Mouse (Mus musculus) liver, embryonic 14.5 days (tissue): ENCODE results near the gene Mroh8. TPM values are rescaled to one million over a fixed set of nuclear protein-coding genes. Genes with fewer than 3 reads are reported as not detected.

Experiments
- ATAC-seq: fragments of 200-750 bp; cut with Nextera tagmentation; 2 replicates; pipeline ENCODE4 v1.8.0; 2017; ENCODE audit warnings: moderate number of reproducible peaks, mild to moderate bottlenecking, moderate library complexity; ENCODE audit not compliant: insufficient read depth
- DNase-seq, 3 experiments: peaks; one replicate each; pipeline ENCODE4 v3.0.0-alpha.2; 2012 to 2013; ENCODE audit warnings: low read depth in 3 of 3, low spot score in 3 of 3
- H3K27ac ChIP-seq: fragments of 300-500 bp; sonication (generic); 2 replicates; pipeline ENCODE4 v1.5.1; 2014; ENCODE audit warnings: moderate library complexity, mild to moderate bottlenecking, control low read depth, inconsistent platforms
- H3K27me3 ChIP-seq: fragments of 300-500 bp; sonication (generic); 2 replicates; pipeline ENCODE4 v1.6.1; 2014; ENCODE audit warnings: mild to moderate bottlenecking, low read length, moderate library complexity; ENCODE audit not compliant: control insufficient read depth, insufficient read depth
- H3K36me3 ChIP-seq: fragments of 300-500 bp; sonication (generic); replicated peaks from 2 replicates; pipeline ENCODE4 v1.6.1; 2014; ENCODE audit warnings: low read depth; ENCODE audit not compliant: control insufficient read depth, insufficient read depth
- H3K4me1 ChIP-seq, 2 experiments: fragments of 200-500 bp in 1 of 2; fragments of 300-500 bp in 1 of 2; sonication (generic) in 1 of 2; replicated peaks; 2 replicates each; pipeline ENCODE4 v1.6.1; 2012 to 2014; ENCODE audit warnings: antibody characterized with exemption in 1 of 2, inconsistent platforms in 1 of 2, low read length in 1 of 2; ENCODE audit not compliant: control insufficient read depth in 2 of 2, insufficient read depth in 2 of 2
- H3K4me2 ChIP-seq: fragments of 300-500 bp; sonication (generic); 2 replicates; pipeline ENCODE4 v1.6.1; 2014; ENCODE audit warnings: low read depth, mild to moderate bottlenecking, control low read depth, moderate library complexity
- H3K4me3 ChIP-seq, 2 experiments: fragments of 200-500 bp in 1 of 2; fragments of 300-500 bp in 1 of 2; sonication (generic) in 1 of 2; 2 replicates each; pipeline ENCODE4 v1.5.1; 2012 to 2014; ENCODE audit warnings: low read depth in 2 of 2, low read length in 2 of 2, mild to moderate bottlenecking in 2 of 2, control low read depth in 1 of 2, inconsistent platforms in 1 of 2, moderate library complexity in 1 of 2; ENCODE audit not compliant: insufficient read depth in 1 of 2
- H3K9ac ChIP-seq: fragments of 300-500 bp; sonication (generic); replicated peaks from 2 replicates; pipeline ENCODE4 v1.6.1; 2014; ENCODE audit warnings: mild to moderate bottlenecking, control low read depth, moderate library complexity
- H3K9me3 ChIP-seq: fragments of 300-500 bp; sonication (generic); 2 replicates; pipeline ENCODE4 v1.6.1; 2016; ENCODE audit warnings: low read length, mixed read lengths; ENCODE audit not compliant: control insufficient read depth
- CTCF ChIP-seq: IDR thresholded peaks from 2 replicates; pipeline ENCODE4 v1.5.1; 2016; ENCODE audit warnings: antibody characterized with exemption, low read depth, control low read depth
- EP300 ChIP-seq: IDR thresholded peaks from 2 replicates; pipeline ENCODE4 v1.6.1; 2016; ENCODE audit warnings: antibody characterized with exemption, low read depth
- WGBS: fragments of 180-500 bp; shearing (Covaris S2); extraction: QIAGEN DNeasy Blood & Tissue Kit; methylation state at CpG from one replicate; pipeline ENCODE4 v1.1.7; 2014; ENCODE audit not compliant: insufficient replicate concordance; 5-methylcytosine and 5-hydroxymethylcytosine counted together
- polyA plus RNA-seq, 2 experiments: library from polyadenylated mRNA; depleted of rRNA in 1 of 2; stranded (reverse) in 1 of 2; unstranded in 1 of 2; fragments of >200 nt; fragmentation: Nextera tagmentation in 1 of 2; extraction: Ambion mirVana in 1 of 2; gene quantifications; 2 replicates each; pipeline versions ENCODE4 v1.2.1 to v1.2.3; 2012 to 2014

The Mroh8 gene
- polyA plus RNA-seq, 2 experiments: 0.05 to 0.11 TPM

GRCm38 (mm10) chr2:157307715-157308265 is 28.4 kb upstream of the Mroh8 start:
- no peaks in the 10 kb centered on the region for H3K27me3 ChIP-seq
- no peak overlapping the region for H3K4me3 ChIP-seq
- no peaks in the 10 kb centered on the region for H3K4me1 ChIP-seq
- H3K27ac ChIP-seq: no peak overlapping the region
- peaks cover 79% of the 10 kb centered on the region for H3K36me3 ChIP-seq
- TF ChIP-seq CTCF: no peak
- TF ChIP-seq EP300: no peak
- no peak for DNase-seq
- H3K4me2 ChIP-seq: no peak overlapping the region
- no peaks in the 10 kb centered on the region for H3K9me3 ChIP-seq
- no peak for ATAC-seq
- no peak overlapping the region for H3K9ac ChIP-seq
- WGBS: 82% methylated on average over 4 of the region's 4 CpGs

DNA sequence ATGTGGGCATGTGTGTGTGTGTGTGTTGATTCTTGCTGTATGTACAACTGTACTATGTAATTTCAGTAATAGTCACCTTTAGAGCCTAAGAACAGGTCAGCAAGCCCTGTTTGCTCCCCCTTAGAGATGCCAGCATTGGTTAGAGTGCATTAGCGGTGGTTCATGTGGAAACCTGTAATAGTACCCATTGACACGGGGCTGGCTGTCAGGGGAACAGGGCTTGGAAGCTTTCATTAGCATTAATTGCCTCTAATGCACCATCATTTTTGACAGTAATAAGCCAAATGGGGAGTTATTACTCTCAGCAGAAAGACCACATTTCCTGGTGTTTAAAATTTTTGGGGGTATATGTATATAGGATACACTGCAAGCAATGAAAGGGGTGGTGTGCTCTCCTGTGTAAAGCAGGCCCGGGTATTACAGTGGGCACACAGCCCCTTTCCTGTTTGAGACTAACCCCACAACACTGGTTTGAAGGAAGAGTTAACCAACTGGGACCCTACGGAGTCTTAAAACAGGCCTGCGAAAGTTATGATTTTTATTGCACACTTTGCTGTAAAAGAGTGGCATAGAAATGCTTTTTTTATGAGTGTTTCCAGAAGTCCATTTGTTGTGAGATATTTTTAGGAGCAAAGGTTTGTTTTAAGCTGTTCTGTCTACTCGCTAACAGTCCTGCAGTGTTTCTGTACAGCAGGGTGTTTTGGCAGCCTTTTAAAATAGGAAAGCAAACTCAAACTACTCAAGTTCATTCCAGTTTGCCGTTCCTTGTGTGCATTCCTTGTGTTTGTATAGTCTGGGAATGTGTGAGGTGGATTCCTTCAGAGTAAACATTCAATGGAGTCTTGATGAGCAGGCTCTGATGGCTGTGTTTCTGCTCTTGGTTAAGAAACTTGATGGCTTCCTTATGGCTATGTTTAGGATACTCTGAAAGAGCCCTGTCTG is 27.0 kb upstream of the Mroh8 start:
- Histone ChIP-seq H3K9me3 (no peaks in the 10 kb centered on the region), H3K27me3 (no peaks in the 10 kb centered on the region), H3K9ac (no peak overlapping the region), H3K36me3 (peaks cover 80% of the 10 kb centered on the region), H3K27ac (no peak overlapping the region), H3K4me3 (no peak overlapping the region), H3K4me1 (no peaks in the 10 kb centered on the region), H3K4me2 (no peak overlapping the region)
- 81% methylated on average over 7 of the region's 7 CpGs for WGBS
- ATAC-seq (no peak), DNase-seq (no peak)
- TF ChIP-seq CTCF: no peak

DNA sequence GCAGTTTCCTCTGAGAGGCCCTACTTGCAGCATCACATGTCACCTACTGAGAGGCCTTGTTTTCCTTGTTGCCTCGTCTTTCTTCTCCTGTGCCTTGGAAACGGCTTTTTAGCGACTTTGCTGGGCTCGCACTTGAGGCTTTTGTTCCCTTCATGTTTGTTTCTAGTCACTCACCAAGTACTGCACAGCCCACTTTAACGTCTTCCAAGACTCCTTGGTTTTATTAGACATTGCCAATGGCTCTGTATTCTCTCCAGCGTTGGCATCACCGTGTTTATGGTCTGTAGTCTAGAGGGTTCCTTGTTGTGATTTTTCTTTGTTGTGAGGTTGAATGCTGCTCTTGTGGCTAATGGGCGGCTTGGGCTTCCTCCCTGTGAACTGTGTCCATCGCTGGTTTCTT is 23.7 kb upstream of the Mroh8 start:
- Histone ChIP-seq H3K9me3 (no peaks in the 10 kb centered on the region), H3K36me3 (peaks cover 78% of the 10 kb centered on the region), H3K4me3 (no peak overlapping the region), H3K9ac (no peak overlapping the region), H3K4me1 (no peaks in the 10 kb centered on the region), H3K27me3 (no peaks in the 10 kb centered on the region), H3K27ac (no peak overlapping the region), H3K4me2 (no peak overlapping the region)
- TF ChIP-seq EP300: no peak
- TF ChIP-seq CTCF: no peak
- no peak for DNase-seq
- WGBS: 80% methylated on average over 9 of the region's 9 CpGs
- no peak for ATAC-seq

DNA sequence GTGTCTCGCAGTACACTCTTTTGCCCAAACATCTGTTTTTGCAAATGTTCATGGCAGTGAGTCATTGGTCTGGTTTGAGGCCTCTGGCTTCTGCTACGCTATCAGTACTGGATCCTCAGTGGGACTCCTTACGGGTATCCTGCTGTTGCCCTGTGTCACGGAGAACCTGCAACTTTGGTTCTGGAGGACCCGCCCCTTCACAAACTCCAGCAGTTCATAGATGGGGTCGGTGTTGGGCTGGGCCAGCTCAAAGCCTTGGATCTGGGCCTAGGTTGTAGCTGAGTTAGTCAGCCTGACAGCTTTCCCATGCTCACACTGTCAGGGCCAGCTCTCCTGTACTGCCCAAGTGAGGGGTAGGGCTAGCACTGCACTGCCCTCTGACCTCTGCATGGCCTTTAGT is 20.7 kb upstream of the Mroh8 start:
- 84% methylated on average over 6 of the region's 6 CpGs for WGBS
- no peak for ATAC-seq

DNA sequence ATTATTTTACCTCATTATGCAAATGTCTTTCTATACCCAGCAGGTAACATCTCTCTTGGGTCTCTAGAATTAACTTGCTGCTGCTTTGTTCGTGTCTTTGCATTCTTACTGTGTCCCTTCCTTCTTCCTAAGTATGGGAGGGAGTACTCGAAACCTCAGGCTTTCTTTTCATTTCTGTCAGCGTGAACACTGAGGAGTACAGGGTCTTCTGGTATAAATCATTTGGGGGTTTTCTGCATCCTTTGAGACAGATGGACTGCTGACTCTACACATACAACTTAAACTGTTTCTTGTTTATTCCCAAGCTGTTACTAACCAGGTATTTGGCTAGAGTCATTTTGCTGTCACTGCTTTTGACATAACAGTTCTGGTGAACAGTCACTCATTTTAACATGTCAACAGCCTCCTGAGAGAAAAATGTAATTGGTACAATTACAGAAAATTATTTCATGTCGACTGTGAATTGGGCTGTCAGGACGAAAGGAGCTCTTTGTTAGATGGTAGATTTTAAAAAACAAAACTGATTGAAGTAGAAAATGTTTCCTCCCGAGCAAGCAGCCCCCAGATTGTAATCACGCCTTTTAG is 16.8 kb upstream of the Mroh8 start:
- H3K27ac ChIP-seq: no peak overlapping the region
- H3K9me3 ChIP-seq: no peaks in the 10 kb centered on the region
- no peak overlapping the region for H3K9ac ChIP-seq
- DNase-seq: no peak
- no peaks in the 10 kb centered on the region for H3K4me1 ChIP-seq
- H3K36me3 ChIP-seq: peaks cover 84% of the 10 kb centered on the region
- H3K4me2 ChIP-seq: no peak overlapping the region
- TF ChIP-seq EP300 (no peak), CTCF (no peak)
- H3K4me3 ChIP-seq: no peak overlapping the region
- WGBS: 75% methylated on average over 7 of the region's 7 CpGs
- H3K27me3 ChIP-seq: no peaks in the 10 kb centered on the region
- ATAC-seq: no peak

More for the DNA sequence above, 20.7 kb upstream of the Mroh8 start:
- Histone ChIP-seq H3K27ac (no peak overlapping the region), H3K9ac (no peak overlapping the region), H3K9me3 (no peaks in the 10 kb centered on the region), H3K4me1 (no peaks in the 10 kb centered on the region), H3K4me2 (no peak overlapping the region), H3K27me3 (no peaks in the 10 kb centered on the region), H3K4me3 (no peak overlapping the region), H3K36me3 (peaks cover 81% of the 10 kb centered on the region)
- DNase-seq: no peak
- TF ChIP-seq CTCF (no peak), EP300 (no peak)
